Mouse (Mus musculus) lung, adult 2 months (tissue): ENCODE results near the gene Plxna4. TPM values are rescaled to one million over a fixed set of nuclear protein-coding genes. Genes with fewer than 3 reads are reported as not detected.

Source experiments
- DNase-seq: peaks from one replicate; pipeline ENCODE4 v3.0.0; 2022
- H3K4me1 ChIP-seq: fragments of 200-500 bp; 2 replicates; pipeline ENCODE4 v1.6.1; 2011; ENCODE audit warnings: low read length; ENCODE audit not compliant: control insufficient read depth, insufficient read depth
- H3K4me3 ChIP-seq: fragments of 200-500 bp; replicated peaks from 2 replicates; pipeline ENCODE3; 2011; ENCODE audit warnings: low read depth, mild to moderate bottlenecking, control low read depth, low read length; ENCODE audit errors: extremely low read depth
- CTCF ChIP-seq: fragments of 200-500 bp; IDR thresholded peaks from 2 replicates; pipeline ENCODE4 v1.5.1; 2011; ENCODE audit warnings: mild to moderate bottlenecking, low read length, control low read depth; ENCODE audit not compliant: insufficient read depth
- POLR2A ChIP-seq: fragments of 200-500 bp; IDR thresholded peaks from 2 replicates; pipeline ENCODE4 v1.6.1; 2011; ENCODE audit warnings: low read depth, mild to moderate bottlenecking, control low read depth, low read length, borderline replicate concordance; ENCODE audit errors: extremely low read depth
- WGBS: fragments of 180-500 bp; shearing (Covaris S2); methylation state at CpG from one replicate; pipeline ENCODE4 v1.1.7; 2018; 5-methylcytosine and 5-hydroxymethylcytosine counted together
- polyA plus RNA-seq: library from polyadenylated mRNA; depleted of rRNA; stranded (reverse); fragments of >200 nt; gene quantifications from 2 replicates; pipeline ENCODE4 v1.2.3, GENCODE M21; 2012

Plxna4 gene
- polyA plus RNA-seq, 1 experiment = 7.4 TPM

- 31% methylated on average over 6 of the region's 6 CpGs for WGBS
- TF ChIP-seq POLR2A = no peak
- no peak for TF ChIP-seq CTCF
- Histone ChIP-seq H3K4me1 (peaks cover 6% of the 10 kb centered on the region), H3K4me3 (no peak overlapping the region)
- DNase-seq = no peak
Observed at GRCm38 (mm10) chr6:32437219-32437618, 150.8 kb downstream of the Plxna4 start.

- Histone ChIP-seq H3K4me1 (no peaks in the 10 kb centered on the region), H3K4me3 (no peak overlapping the region)
- 68% methylated on average over 2 of the region's 2 CpGs for WGBS
- DNase-seq = no peak
- TF ChIP-seq CTCF (no peak), POLR2A (no peak)
Observed at GRCm38 (mm10) chr6:32423124-32423523, 164.9 kb downstream of the Plxna4 start.

- Histone ChIP-seq H3K4me3 (no peak overlapping the region), H3K4me1 (no peaks in the 10 kb centered on the region)
- WGBS = 83% methylated on average over 3 of the region's 3 CpGs
- TF ChIP-seq CTCF (no peak), POLR2A (no peak)
- no peak for DNase-seq
Observed at GRCm38 (mm10) chr6:32420610-32421009, 167.4 kb downstream of the Plxna4 start.

- WGBS = 60% methylated on average over 4 of the region's 4 CpGs
- Histone ChIP-seq H3K4me3 (no peak overlapping the region), H3K4me1 (no peaks in the 10 kb centered on the region)
- TF ChIP-seq POLR2A (no peak), CTCF (no peak)
- DNase-seq = no peak
Observed at GRCm38 (mm10) chr6:32417351-32417750, 170.6 kb downstream of the Plxna4 start.

DNA sequence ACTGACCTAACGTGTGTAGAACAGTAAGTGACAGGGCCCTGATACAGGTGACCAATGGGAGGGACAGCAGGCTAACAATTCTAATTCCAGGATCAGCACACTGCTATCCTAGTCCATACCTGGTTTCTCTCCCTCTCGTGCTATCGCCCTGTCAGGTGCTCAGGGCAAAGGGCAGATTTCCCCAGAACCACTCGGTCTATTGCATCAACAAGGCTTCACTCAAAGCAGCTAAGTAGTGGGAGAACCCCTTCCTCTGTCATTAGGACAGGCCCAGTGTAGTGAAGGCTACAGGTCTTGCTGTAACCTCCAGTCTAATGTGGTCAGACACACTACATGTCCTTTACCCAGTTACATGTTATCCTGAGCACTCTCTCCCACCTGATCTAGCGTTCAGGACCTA lies 176.7 kb downstream of the Plxna4 start:
- H3K4me3 ChIP-seq = no peak overlapping the region
- WGBS = 73% methylated on average over 5 of the region's 5 CpGs
- no peaks in the 10 kb centered on the region for H3K4me1 ChIP-seq
- TF ChIP-seq POLR2A = no peak
- no peak for TF ChIP-seq CTCF
- DNase-seq = no peak

DNA sequence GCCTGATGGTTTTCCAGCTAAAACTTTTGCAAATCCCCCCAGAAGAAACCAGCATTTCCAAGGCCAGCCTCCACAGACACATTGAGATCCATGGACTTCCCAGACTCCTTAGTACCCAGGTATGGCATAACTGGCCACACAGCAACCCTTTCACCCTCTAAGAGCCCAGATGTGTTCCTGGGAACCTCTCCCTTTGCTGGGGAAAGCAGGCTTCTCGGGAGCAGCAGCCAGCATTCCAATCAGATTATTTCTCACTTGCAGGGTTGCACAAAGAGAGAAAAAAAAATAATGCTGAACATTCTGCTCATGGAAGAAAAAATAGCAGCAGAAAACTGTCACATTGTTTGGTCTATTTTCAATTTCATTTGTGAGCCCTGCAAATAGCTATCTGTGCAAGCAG lies 178.4 kb downstream of the Plxna4 start:
- WGBS = 11% methylated on average over 1 of the region's 1 CpGs
- H3K4me1 ChIP-seq = no peaks in the 10 kb centered on the region
- no peak for DNase-seq
- no peak for TF ChIP-seq CTCF
- no peak for TF ChIP-seq POLR2A
- no peak overlapping the region for H3K4me3 ChIP-seq

DNA sequence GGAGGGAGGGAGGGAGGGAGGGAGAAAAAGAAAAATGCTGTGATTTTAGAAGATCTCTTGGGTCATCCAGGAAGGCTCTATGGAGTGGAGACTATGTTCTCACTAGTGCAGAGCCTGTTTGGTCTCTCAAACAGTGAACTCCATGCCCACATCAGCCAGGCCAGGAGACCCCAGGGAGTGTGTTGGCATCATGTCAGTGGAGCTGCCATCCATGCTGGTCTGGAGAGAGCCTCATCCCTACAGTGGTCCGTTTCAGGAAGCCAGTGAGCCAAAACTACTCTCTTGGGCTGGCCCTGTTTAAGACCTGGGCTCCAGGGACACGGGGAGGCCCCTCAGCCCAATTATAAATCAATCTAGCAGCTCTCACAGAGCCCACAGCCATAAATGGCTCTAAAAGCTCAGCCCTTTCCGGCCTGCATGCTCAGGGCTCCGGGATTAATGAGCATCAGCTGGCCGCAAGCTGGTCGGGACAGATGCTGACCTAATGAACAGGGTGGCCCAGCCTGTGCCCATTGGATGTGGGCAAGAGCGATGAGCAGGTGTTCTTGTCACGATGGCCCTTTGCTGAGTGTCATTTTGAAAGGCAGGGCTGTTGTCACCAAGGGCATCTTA lies 180.3 kb downstream of the Plxna4 start:
- no peak for TF ChIP-seq POLR2A
- no peak for TF ChIP-seq CTCF
- WGBS = 61% methylated on average over 8 of the region's 8 CpGs
- no peak for DNase-seq
- Histone ChIP-seq H3K4me1 (no peaks in the 10 kb centered on the region), H3K4me3 (no peak overlapping the region)

DNA sequence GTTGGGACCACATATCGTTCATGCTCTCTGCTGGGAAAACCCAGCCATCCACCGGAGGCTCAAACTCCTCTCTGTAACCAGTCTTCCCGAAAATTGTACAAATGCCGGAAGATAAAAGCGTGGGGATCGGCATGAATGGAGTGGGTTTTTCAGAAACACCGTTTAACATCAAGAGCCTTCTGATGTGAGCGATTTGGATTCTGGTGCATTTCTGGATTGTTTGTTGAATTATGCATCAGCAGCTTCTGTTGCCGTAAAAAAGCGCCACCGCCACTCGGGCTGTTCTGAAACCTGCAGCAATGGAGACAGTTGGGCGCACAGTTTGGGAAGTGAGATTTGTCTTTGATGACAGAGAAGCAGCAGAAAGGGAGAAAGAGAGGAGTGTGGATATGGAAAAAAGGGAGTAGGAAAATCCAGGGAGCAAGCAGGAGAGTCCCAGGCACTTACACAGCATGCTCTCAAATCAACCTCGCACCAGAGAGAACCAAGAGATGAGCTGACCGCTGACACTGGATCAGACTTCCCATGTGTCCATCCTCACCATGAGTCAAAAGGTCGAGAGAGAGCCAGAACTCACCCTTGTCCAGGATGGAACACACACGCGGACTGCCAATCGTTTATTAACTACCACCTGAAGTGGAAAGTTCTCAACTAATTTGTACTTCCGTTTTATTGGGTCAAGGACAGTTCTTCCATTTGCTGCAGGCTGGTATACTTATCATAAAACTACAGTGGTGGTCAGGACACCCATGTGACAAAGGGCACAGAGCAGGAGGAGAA lies 181.5 kb downstream of the Plxna4 start:
- Histone ChIP-seq H3K4me3 (no peak overlapping the region), H3K4me1 (no peaks in the 10 kb centered on the region)
- DNase-seq = no peak
- TF ChIP-seq POLR2A = no peak
- no peak for TF ChIP-seq CTCF
- 89% methylated on average over 20 of the region's 20 CpGs for WGBS

GRCm38 (mm10) chr6:32402560-32403235 lies 185.3 kb downstream of the Plxna4 start:
- TF ChIP-seq CTCF (no peak), POLR2A (no peak)
- WGBS = 76% methylated on average over 3 of the region's 3 CpGs
- no peak overlapping the region for H3K4me3 ChIP-seq
- DNase-seq = no peak
- peaks cover 2% of the 10 kb centered on the region for H3K4me1 ChIP-seq
